Mouse (Mus musculus) CH12.LX (cell line): ENCODE measurements at regions not wholly inside any gene's neighbourhood (a gene's known extent, or its start where the extent isn't known, plus 50 kb on each side); places are given as distances from the start of the nearest gene placed in this dataset.
"Not testable (repeated sequence)": the region's sequence is repeated elsewhere in the genome, so short reads cannot be mapped to it uniquely, and the experiment has no call there.

Experiments used
- DNase-seq: peaks from one replicate; pipeline ENCODE4 v3.0.0-alpha.2; 2013; ENCODE audit errors: extremely low read depth
- H3K27ac ChIP-seq: 2 replicates; pipeline ENCODE4 v1.5.1; 2012; ENCODE audit warnings: low read depth, mild to moderate bottlenecking, control low read depth, moderate library complexity; ENCODE audit not compliant: insufficient read depth
- H3K27me3 ChIP-seq: replicated peaks from 2 replicates; pipeline ENCODE3; 2012; ENCODE audit warnings: inconsistent platforms
- H3K36me3 ChIP-seq, 2 experiments: replicated peaks in 1 of 2; 2 replicates each; pipeline versions ENCODE3 to v1.6.1; 2012; ENCODE audit warnings: inconsistent platforms in 1 of 2, low read length in 1 of 2, mild to moderate bottlenecking in 1 of 2, mixed read lengths in 1 of 2, moderate library complexity in 1 of 2; ENCODE audit not compliant: control insufficient read depth in 1 of 2, insufficient read depth in 1 of 2
- H3K4me1 ChIP-seq, 2 experiments: 2 replicates each; pipeline ENCODE4 v1.6.1; 2012; ENCODE audit warnings: inconsistent platforms in 1 of 2, moderate library complexity in 1 of 2; ENCODE audit not compliant: insufficient read depth in 2 of 2, control insufficient read depth in 1 of 2
- H3K4me2 ChIP-seq: 2 replicates; pipeline ENCODE4 v1.6.1; 2012; ENCODE audit warnings: low read depth, mild to moderate bottlenecking, control low read depth; ENCODE audit not compliant: poor library complexity, insufficient read depth, severe bottlenecking
- H3K4me3 ChIP-seq, 3 experiments: fragments of 150-350 bp in 1 of 3; sonication (generic) in 1 of 3; replicated peaks in 1 of 3; 2 replicates each; pipeline versions ENCODE3 to v1.5.1; 2011 to 2012; ENCODE audit warnings: low read depth in 2 of 3, low read length in 2 of 3, mild to moderate bottlenecking in 2 of 3, moderate library complexity in 2 of 3, control low read depth in 1 of 3, improper control_type of control experiment in 1 of 3, inconsistent platforms in 1 of 3, mixed read lengths in 1 of 3; ENCODE audit not compliant: poor library complexity in 1 of 3
- H3K79me2 ChIP-seq: replicated peaks from 2 replicates; pipeline ENCODE4 v1.6.1; 2012; ENCODE audit warnings: mild to moderate bottlenecking, moderate library complexity; ENCODE audit not compliant: control insufficient read depth, poor library complexity, insufficient read depth, severe bottlenecking; ENCODE audit errors: extremely low read depth
- H3K9ac ChIP-seq: 2 replicates; pipeline ENCODE4 v1.6.1; 2012; ENCODE audit warnings: low read depth, mild to moderate bottlenecking, control low read depth, moderate library complexity; ENCODE audit not compliant: insufficient read depth
- H3K9me3 ChIP-seq: replicated peaks from 2 replicates; pipeline ENCODE3; 2012; ENCODE audit warnings: low read length, inconsistent platforms, mixed read lengths
- CTCF ChIP-seq, 2 experiments: IDR thresholded peaks in 1 of 2; conservative IDR thresholded peaks in 1 of 2; 2 replicates each; pipeline ENCODE4 v1.5.1; 2011 to 2012; ENCODE audit warnings: low read depth in 2 of 2, low read length in 2 of 2, improper control_type of control experiment in 1 of 2, inconsistent platforms in 1 of 2, mild to moderate bottlenecking in 1 of 2, moderate library complexity in 1 of 2
- E2F4 ChIP-seq: IDR thresholded peaks from 2 replicates; pipeline ENCODE4 v1.6.1; 2011; ENCODE audit warnings: low read depth, low read length, improper control_type of control experiment; ENCODE audit not compliant: insufficient replicate concordance
- ELF1 ChIP-seq: IDR thresholded peaks from 2 replicates; pipeline ENCODE4 v1.6.1; 2014; ENCODE audit warnings: low read depth, mild to moderate bottlenecking, inconsistent platforms, low read length, improper control_type of control experiment
- IRF4 ChIP-seq: IDR thresholded peaks from 2 replicates; pipeline ENCODE4 v1.6.1; 2014; ENCODE audit warnings: low read depth, mild to moderate bottlenecking, inconsistent platforms, low read length, improper control_type of control experiment
- PAX5 ChIP-seq: IDR thresholded peaks from 2 replicates; pipeline ENCODE4 v1.6.1; 2012; ENCODE audit warnings: low read length, inconsistent platforms, mixed read lengths
- RAD21 ChIP-seq: IDR thresholded peaks from 2 replicates; pipeline ENCODE4 v1.6.1; 2011; ENCODE audit warnings: low read depth, mild to moderate bottlenecking, low read length, improper control_type of control experiment, moderate library complexity
- SMC3 ChIP-seq: IDR thresholded peaks from 2 replicates; pipeline ENCODE4 v1.6.1; 2011; ENCODE audit warnings: low read depth, low read length, improper control_type of control experiment
- USF1 ChIP-seq: IDR thresholded peaks from 2 replicates; pipeline ENCODE4 v1.6.1; 2014; ENCODE audit warnings: low read depth, mild to moderate bottlenecking, inconsistent platforms, low read length, improper control_type of control experiment
- ZC3H11A ChIP-seq: IDR thresholded peaks from 2 replicates; pipeline ENCODE4 v1.6.1; 2012; ENCODE audit warnings: low read depth, mild to moderate bottlenecking, inconsistent platforms, low read length, improper control_type of control experiment
- ZKSCAN1 ChIP-seq: IDR thresholded peaks from 2 replicates; pipeline ENCODE4 v1.6.1; 2012; ENCODE audit warnings: low read depth, inconsistent platforms, low read length, improper control_type of control experiment, borderline replicate concordance
- dilution Hi-C: fragments of 300-500 bp; cut with MboI; formaldehyde crosslinking; loops from 2 replicates; pipeline ENCODE4 v1.14.3; 2020; ENCODE audit warnings: low sequenced_read_pairs; ENCODE audit not compliant: extremely low pct_unique_long_range_greater_than_20kb, extremely low pct_ligation_motif_present
- in situ Hi-C: fragments of 300-500 bp; cut with MboI; formaldehyde crosslinking; loops from 3 replicates; pipeline ENCODE4 v1.14.3; 2019; ENCODE audit warnings: low sequenced_read_pairs, low pct_ligation_motif_present, low pct_unique_long_range_greater_than_20kb, mixed read lengths

- in situ Hi-C loops, H3K4me3 ChIP-seq, dilution Hi-C loops, DNase-seq, H3K9me3 ChIP-seq, H3K27me3 ChIP-seq, H3K4me2 ChIP-seq, H3K27ac ChIP-seq, H3K36me3 ChIP-seq, H3K4me1 ChIP-seq, H3K9ac ChIP-seq, H3K79me2 ChIP-seq: not testable (repeated sequence)
Measured at GRCm38 (mm10) chr1:23316288-23316687, 81.3 kb downstream of the Ogfrl1 start.

- H3K79me2 ChIP-seq, H3K27me3 ChIP-seq, H3K4me3 ChIP-seq, H3K36me3 ChIP-seq, H3K9me3 ChIP-seq, in situ Hi-C loops, H3K4me1 ChIP-seq, dilution Hi-C loops, DNase-seq, H3K4me2 ChIP-seq, H3K27ac ChIP-seq, H3K9ac ChIP-seq: not testable (repeated sequence)
Measured at GRCm38 (mm10) chr1:23314863-23315262, 82.7 kb downstream of the Ogfrl1 start.

- in situ Hi-C loops (no loop called here), dilution Hi-C loops (no loop called here)
- Histone ChIP-seq H3K4me3 (no peak overlapping the region), H3K36me3 (no peaks in the 10 kb centered on the region), H3K4me2 (no peak overlapping the region), H3K27ac (no peak overlapping the region), H3K79me2 (no peaks in the 10 kb centered on the region), H3K9ac (no peak overlapping the region), H3K27me3 (no peaks in the 10 kb centered on the region), H3K4me1 (no peaks in the 10 kb centered on the region), H3K9me3 (no peaks in the 10 kb centered on the region)
- TF ChIP-seq IRF4 (no peak), ZKSCAN1 (no peak), ELF1 (no peak), ZC3H11A (no peak), E2F4 (no peak), PAX5 (no peak)
- no peak for DNase-seq
Measured at GRCm38 (mm10) chr1:23292718-23293117, 104.9 kb downstream of the Ogfrl1 start.

- H3K4me1 ChIP-seq = no peaks in the 10 kb centered on the region
- in situ Hi-C loops = no loop called here
- no peaks in the 10 kb centered on the region for H3K79me2 ChIP-seq
- TF ChIP-seq USF1 = no peak
- TF ChIP-seq RAD21 = peak; percentile 45
- peak; percentile 27; the same call in 1 of the 2 replicates for TF ChIP-seq SMC3
- TF ChIP-seq CTCF (conservative IDR thresholded peaks at IDR 0.05 in 1 of 2, IDR thresholded peaks at IDR 0.05 in 1 of 2; ENCODE audit: low read depth in 2 of 2, low read length in 2 of 2) = peak in 1 of 2 experiments; percentile 41; a peak in 2 of 4 replicates
- peak; percentile 41 for DNase-seq
- no peak overlapping the region for H3K4me3 ChIP-seq
- no peak overlapping the region for H3K4me2 ChIP-seq
- no peak overlapping the region for H3K27ac ChIP-seq
- H3K36me3 ChIP-seq = no peaks in the 10 kb centered on the region
- no peaks in the 10 kb centered on the region for H3K9me3 ChIP-seq
- no peak overlapping the region for H3K9ac ChIP-seq
- no peaks in the 10 kb centered on the region for H3K27me3 ChIP-seq
- dilution Hi-C loops = no loop called here
Measured at GRCm38 (mm10) chr1:23286741-23287140, 110.8 kb downstream of the Ogfrl1 start.
